Mouse (Mus musculus) CH12.LX (cell line): ENCODE data around the gene Ces3a. TPM values are rescaled to one million over a fixed set of nuclear protein-coding genes. Genes with fewer than 3 reads are reported as not detected.

Experiments
- DNase-seq: peaks from one replicate; pipeline ENCODE4 v3.0.0-alpha.2; 2013; ENCODE audit errors: extremely low read depth
- H3K27ac ChIP-seq: 2 replicates; pipeline ENCODE4 v1.5.1; 2012; ENCODE audit warnings: low read depth, mild to moderate bottlenecking, control low read depth, moderate library complexity; ENCODE audit not compliant: insufficient read depth
- H3K27me3 ChIP-seq: replicated peaks from 2 replicates; pipeline ENCODE3; 2012; ENCODE audit warnings: inconsistent platforms
- H3K36me3 ChIP-seq, 2 experiments: replicated peaks in 1 of 2; 2 replicates each; pipeline versions ENCODE3 to v1.6.1; 2012; ENCODE audit warnings: inconsistent platforms in 1 of 2, low read length in 1 of 2, mild to moderate bottlenecking in 1 of 2, mixed read lengths in 1 of 2, moderate library complexity in 1 of 2; ENCODE audit not compliant: control insufficient read depth in 1 of 2, insufficient read depth in 1 of 2
- H3K4me1 ChIP-seq, 2 experiments: 2 replicates each; pipeline ENCODE4 v1.6.1; 2012; ENCODE audit warnings: inconsistent platforms in 1 of 2, moderate library complexity in 1 of 2; ENCODE audit not compliant: insufficient read depth in 2 of 2, control insufficient read depth in 1 of 2
- H3K4me2 ChIP-seq: 2 replicates; pipeline ENCODE4 v1.6.1; 2012; ENCODE audit warnings: low read depth, mild to moderate bottlenecking, control low read depth; ENCODE audit not compliant: poor library complexity, insufficient read depth, severe bottlenecking
- H3K4me3 ChIP-seq, 3 experiments: fragments of 150-350 bp in 1 of 3; sonication (generic) in 1 of 3; replicated peaks in 1 of 3; 2 replicates each; pipeline versions ENCODE3 to v1.5.1; 2011 to 2012; ENCODE audit warnings: low read depth in 2 of 3, low read length in 2 of 3, mild to moderate bottlenecking in 2 of 3, moderate library complexity in 2 of 3, control low read depth in 1 of 3, improper control_type of control experiment in 1 of 3, inconsistent platforms in 1 of 3, mixed read lengths in 1 of 3; ENCODE audit not compliant: poor library complexity in 1 of 3
- H3K79me2 ChIP-seq: replicated peaks from 2 replicates; pipeline ENCODE4 v1.6.1; 2012; ENCODE audit warnings: mild to moderate bottlenecking, moderate library complexity; ENCODE audit not compliant: control insufficient read depth, poor library complexity, insufficient read depth, severe bottlenecking; ENCODE audit errors: extremely low read depth
- H3K9ac ChIP-seq: 2 replicates; pipeline ENCODE4 v1.6.1; 2012; ENCODE audit warnings: low read depth, mild to moderate bottlenecking, control low read depth, moderate library complexity; ENCODE audit not compliant: insufficient read depth
- H3K9me3 ChIP-seq: replicated peaks from 2 replicates; pipeline ENCODE3; 2012; ENCODE audit warnings: low read length, inconsistent platforms, mixed read lengths
- BHLHE40 ChIP-seq: IDR thresholded peaks from 2 replicates; pipeline ENCODE4 v1.6.1; 2011; ENCODE audit warnings: mild to moderate bottlenecking, low read depth, low read length, improper control_type of control experiment
- CHD1 ChIP-seq: IDR thresholded peaks from 2 replicates; pipeline ENCODE4 v1.6.1; 2012; ENCODE audit warnings: low read depth, low read length, improper control_type of control experiment, inconsistent platforms
- CHD2 ChIP-seq: IDR thresholded peaks from 2 replicates; pipeline ENCODE4 v1.6.1; 2011; ENCODE audit warnings: low read length, improper control_type of control experiment
- CTCF ChIP-seq, 2 experiments: IDR thresholded peaks in 1 of 2; conservative IDR thresholded peaks in 1 of 2; 2 replicates each; pipeline ENCODE4 v1.5.1; 2011 to 2012; ENCODE audit warnings: low read depth in 2 of 2, low read length in 2 of 2, improper control_type of control experiment in 1 of 2, inconsistent platforms in 1 of 2, mild to moderate bottlenecking in 1 of 2, moderate library complexity in 1 of 2
- E2F4 ChIP-seq: IDR thresholded peaks from 2 replicates; pipeline ENCODE4 v1.6.1; 2011; ENCODE audit warnings: low read depth, low read length, improper control_type of control experiment; ENCODE audit not compliant: insufficient replicate concordance
- ELF1 ChIP-seq: IDR thresholded peaks from 2 replicates; pipeline ENCODE4 v1.6.1; 2014; ENCODE audit warnings: low read depth, mild to moderate bottlenecking, inconsistent platforms, low read length, improper control_type of control experiment
- EP300 ChIP-seq: IDR thresholded peaks from 2 replicates; pipeline ENCODE4 v1.6.1; 2011; ENCODE audit warnings: low read length, improper control_type of control experiment
- ETS1 ChIP-seq: conservative IDR thresholded peaks from 2 replicates; pipeline ENCODE4 v1.6.1; 2012; ENCODE audit warnings: low read depth, mild to moderate bottlenecking, inconsistent platforms, low read length, improper control_type of control experiment, moderate library complexity
- GABPA ChIP-seq: IDR thresholded peaks from 2 replicates; pipeline ENCODE4 v1.6.1; 2012; ENCODE audit warnings: low read depth, low read length, improper control_type of control experiment, inconsistent platforms; ENCODE audit not compliant: insufficient replicate concordance
- JUN ChIP-seq: IDR thresholded peaks from 2 replicates; pipeline ENCODE4 v1.6.1; 2011; ENCODE audit warnings: low read depth, mild to moderate bottlenecking, low read length, improper control_type of control experiment, moderate library complexity; ENCODE audit not compliant: insufficient read depth
- JUND ChIP-seq: conservative IDR thresholded peaks from 2 replicates; pipeline ENCODE4 v1.6.1; 2011; ENCODE audit warnings: low read depth, low read length, improper control_type of control experiment
- MAFK ChIP-seq: IDR thresholded peaks from 2 replicates; pipeline ENCODE4 v1.6.1; 2011; ENCODE audit warnings: low read length, improper control_type of control experiment; ENCODE audit not compliant: insufficient replicate concordance
- MAZ ChIP-seq: IDR thresholded peaks from 2 replicates; pipeline ENCODE4 v1.6.1; 2012; ENCODE audit warnings: low read depth, mild to moderate bottlenecking, inconsistent platforms, low read length, improper control_type of control experiment, moderate library complexity
- MYC ChIP-seq: IDR thresholded peaks from 2 replicates; pipeline ENCODE4 v1.6.1; 2011; ENCODE audit warnings: low read depth, mild to moderate bottlenecking, improper control_type of control experiment, low read length
- POLR2AphosphoS2 ChIP-seq: IDR thresholded peaks from 2 replicates; pipeline ENCODE4 v1.6.1; 2011; ENCODE audit warnings: low read depth, low read length, improper control_type of control experiment
- RCOR1 ChIP-seq: conservative IDR thresholded peaks from 2 replicates; pipeline ENCODE4 v1.6.1; 2012; ENCODE audit warnings: low read depth, mild to moderate bottlenecking, inconsistent platforms, low read length, improper control_type of control experiment
- TCF12 ChIP-seq: IDR thresholded peaks from 2 replicates; pipeline ENCODE4 v1.6.1; 2014; ENCODE audit warnings: low read depth, mild to moderate bottlenecking, inconsistent platforms, low read length, improper control_type of control experiment
- USF1 ChIP-seq: IDR thresholded peaks from 2 replicates; pipeline ENCODE4 v1.6.1; 2014; ENCODE audit warnings: low read depth, mild to moderate bottlenecking, inconsistent platforms, low read length, improper control_type of control experiment
- USF2 ChIP-seq: conservative IDR thresholded peaks from 2 replicates; pipeline ENCODE4 v1.6.1; 2011; ENCODE audit warnings: low read depth, low read length, improper control_type of control experiment
- ZC3H11A ChIP-seq: IDR thresholded peaks from 2 replicates; pipeline ENCODE4 v1.6.1; 2012; ENCODE audit warnings: low read depth, mild to moderate bottlenecking, inconsistent platforms, low read length, improper control_type of control experiment
- ZNF384 ChIP-seq: IDR thresholded peaks from 2 replicates; pipeline ENCODE4 v1.6.1; 2012; ENCODE audit warnings: low read depth, low read length, improper control_type of control experiment, inconsistent platforms
- dilution Hi-C: fragments of 300-500 bp; cut with MboI; formaldehyde crosslinking; loops from 2 replicates; pipeline ENCODE4 v1.14.3; 2020; ENCODE audit warnings: low sequenced_read_pairs; ENCODE audit not compliant: extremely low pct_unique_long_range_greater_than_20kb, extremely low pct_ligation_motif_present
- in situ Hi-C: fragments of 300-500 bp; cut with MboI; formaldehyde crosslinking; loops from 3 replicates; pipeline ENCODE4 v1.14.3; 2019; ENCODE audit warnings: low sequenced_read_pairs, low pct_ligation_motif_present, low pct_unique_long_range_greater_than_20kb, mixed read lengths
- polyA plus RNA-seq: library from polyadenylated mRNA; unstranded; fragments of >175 nt; gene quantifications from 2 replicates; pipeline ENCODE4 v1.2.1, GENCODE M21; 2012; ENCODE audit warnings: low read depth; ENCODE audit not compliant: insufficient read length
- total RNA-seq, 2 experiments: library from RNA; depleted of rRNA; stranded (reverse); fragments of 300-350 nt in 1 of 2; fragments of >200 nt in 1 of 2; gene quantifications; 2 replicates each; pipeline ENCODE4 v1.2.3; 2012 to 2014

Ces3a gene
- total and polyA plus RNA-seq, 3 experiments = not detected

- no peak overlapping the region for H3K27ac ChIP-seq
- in situ Hi-C loops (no loop called here), dilution Hi-C loops (no loop called here)
- no peaks in the 10 kb centered on the region for H3K4me1 ChIP-seq
- no peaks in the 10 kb centered on the region for H3K79me2 ChIP-seq
- H3K36me3 ChIP-seq = no peaks in the 10 kb centered on the region
- H3K9ac ChIP-seq = no peak overlapping the region
- TF ChIP-seq GABPA (no peak), ZC3H11A (no peak), BHLHE40 (no peak), ELF1 (no peak), MAFK (no peak), MYC (no peak), RCOR1 (no peak), JUN (no peak), CHD1 (no peak), USF2 (no peak), POLR2AphosphoS2 (no peak), ETS1 (no peak), E2F4 (no peak), USF1 (no peak), ZNF384 (no peak), TCF12 (no peak), CTCF (conservative IDR thresholded peaks at IDR 0.05 in 1 of 2, IDR thresholded peaks at IDR 0.05 in 1 of 2; ENCODE audit: low read depth in 2 of 2, low read length in 2 of 2) (no peak), MAZ (no peak), EP300 (no peak), CHD2 (no peak)
- no peak overlapping the region for H3K4me3 ChIP-seq
- DNase-seq = no peak
- H3K27me3 ChIP-seq = peaks cover 28% of the 10 kb centered on the region
- no peaks in the 10 kb centered on the region for H3K9me3 ChIP-seq
- no peak overlapping the region for H3K4me2 ChIP-seq
Observed at GRCm38 (mm10) chr8:105056211-105056610, 7.8 kb downstream of the Ces3a start.

DNA sequence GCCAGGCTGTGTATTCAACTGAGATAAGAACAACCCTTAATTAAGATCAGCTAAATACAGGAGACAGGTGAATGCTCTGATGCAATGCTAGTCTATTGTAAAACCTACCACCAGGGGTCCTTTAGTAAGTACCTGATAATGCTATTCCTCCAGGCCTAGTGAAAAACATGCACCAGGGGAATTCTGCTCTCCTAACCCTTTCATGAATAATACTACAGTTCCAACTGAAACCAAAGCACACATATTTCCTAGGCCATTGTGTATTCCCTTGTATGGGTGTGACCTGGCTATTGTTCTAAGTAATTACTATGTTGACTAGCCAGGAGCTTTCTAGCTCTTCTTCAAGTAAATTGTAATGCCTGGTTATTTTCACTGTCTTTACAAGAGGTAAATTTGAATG is 11.7 kb downstream of the Ces3a start:
- no peak for DNase-seq
- no peaks in the 10 kb centered on the region for H3K4me1 ChIP-seq

More for the DNA sequence above, 11.7 kb downstream of the Ces3a start:
- H3K36me3 ChIP-seq = no peaks in the 10 kb centered on the region
- no peaks in the 10 kb centered on the region for H3K79me2 ChIP-seq
- H3K27me3 ChIP-seq = peaks cover 11% of the 10 kb centered on the region
- H3K4me2 ChIP-seq = no peak overlapping the region
- no peaks in the 10 kb centered on the region for H3K9me3 ChIP-seq
- dilution Hi-C loops (no loop called here), in situ Hi-C loops (no loop called here)
- no peak overlapping the region for H3K9ac ChIP-seq
- TF ChIP-seq CTCF (conservative IDR thresholded peaks at IDR 0.05 in 1 of 2, IDR thresholded peaks at IDR 0.05 in 1 of 2; ENCODE audit: low read depth in 2 of 2, low read length in 2 of 2) (peak in 1 of 2 experiments; percentile 25; a peak in 2 of 4 replicates), JUND (no peak)
- no peak overlapping the region for H3K27ac ChIP-seq
- no peak overlapping the region for H3K4me3 ChIP-seq
